Mouse (Mus musculus) heart, postnatal 14 days (tissue): ENCODE measurements around the gene Prune1. TPM values are rescaled to one million over a fixed set of nuclear protein-coding genes. Genes with fewer than 3 reads are reported as not detected.
A peak's percentile ranks its signal among the peaks of the same experiment; 100 is the strongest.

Source experiments
- DNase-seq, 2 experiments: peaks; one replicate each; pipeline ENCODE4 v3.0.0; 2021 to 2022
- intact Hi-C: fragments of 180-260 bp; cut with DNase I; formaldehyde crosslinking; loops from one replicate; pipeline ENCODE4 v1.15.1; 2025
- long read RNA-seq, 2 experiments: library from polyadenylated mRNA; stranded (forward); transcript quantifications; one replicate each; pipeline ENCODE4 v2.0.0; 2021
- total RNA-seq, 2 experiments: library from RNA; stranded (reverse); gene quantifications; 2 replicates each; pipeline ENCODE4 v1.2.3; 2021

The Prune1 gene
- total RNA-seq, result 10 to 100 TPM; 19.8 to 20.4 TPM
- long read RNA-seq, experiment 1, transcript Prune1-201 (8 exons, 3,140 nt), result major isoform, 21 of 23 reads
- long read RNA-seq, experiment 1, partial matches to known transcripts, result 2 of 23 reads
- long read RNA-seq, experiment 1, other reads (novel, unspliced or antisense), result 0 of 23 reads
- long read RNA-seq, experiment 2, transcript Prune1-201 (8 exons, 3,140 nt), result major isoform, 19 of 24 reads
- long read RNA-seq, experiment 2, partial matches to known transcripts, result 3 of 24 reads
- long read RNA-seq, experiment 2, other reads (novel, unspliced or antisense), result 2 of 24 reads

- intact Hi-C loops, result loop anchor here (2.0 kb wide), 1 partner anchor 33 kb away; the partner anchor contains the start of gene Cers2
- peak; percentile 98 to 99 for DNase-seq
Measured at GRCm38 (mm10) chr3:95281216-95282126, at the start of gene Prune1, which contains the start of gene Mindy1. Gene Prune1 (minus strand): TSS chr3:95282076. Gene Mindy1 (plus strand): TSS chr3:95281345.

- intact Hi-C loops, result no loop called here
- no peak for DNase-seq
Measured at GRCm38 (mm10) chr3:95331528-95331927, 49.7 kb upstream of the Prune1 start.

DNA sequence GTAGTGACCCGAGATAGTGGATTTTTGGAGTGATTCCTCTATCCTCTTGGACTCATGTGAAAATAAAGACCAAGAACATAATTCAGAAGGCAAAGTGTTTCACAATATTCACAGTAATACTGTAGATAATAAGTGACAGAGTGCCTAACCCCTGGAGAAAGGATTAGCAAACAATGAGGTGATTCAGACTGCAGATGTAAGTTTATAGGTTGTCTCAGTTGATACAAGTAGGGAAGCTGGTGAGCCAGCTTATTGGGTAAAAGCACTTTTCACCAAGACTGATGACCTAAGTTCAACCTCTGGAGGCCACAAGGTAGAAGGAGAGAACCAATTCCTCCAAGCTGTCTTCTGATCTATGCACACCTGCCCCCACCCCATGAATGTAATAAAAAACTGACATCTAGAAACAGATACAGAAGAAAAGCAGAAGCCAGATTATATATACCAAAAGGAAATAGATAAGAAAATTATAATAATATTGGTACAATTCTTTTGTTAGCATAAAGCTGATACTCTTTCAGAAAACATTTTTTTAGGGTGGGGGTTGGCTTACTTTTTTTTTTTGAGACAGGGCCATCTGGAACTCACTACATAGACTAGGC lies 47.0 kb upstream of the Prune1 start:
- no peak for DNase-seq
- intact Hi-C loops, result no loop called here

DNA sequence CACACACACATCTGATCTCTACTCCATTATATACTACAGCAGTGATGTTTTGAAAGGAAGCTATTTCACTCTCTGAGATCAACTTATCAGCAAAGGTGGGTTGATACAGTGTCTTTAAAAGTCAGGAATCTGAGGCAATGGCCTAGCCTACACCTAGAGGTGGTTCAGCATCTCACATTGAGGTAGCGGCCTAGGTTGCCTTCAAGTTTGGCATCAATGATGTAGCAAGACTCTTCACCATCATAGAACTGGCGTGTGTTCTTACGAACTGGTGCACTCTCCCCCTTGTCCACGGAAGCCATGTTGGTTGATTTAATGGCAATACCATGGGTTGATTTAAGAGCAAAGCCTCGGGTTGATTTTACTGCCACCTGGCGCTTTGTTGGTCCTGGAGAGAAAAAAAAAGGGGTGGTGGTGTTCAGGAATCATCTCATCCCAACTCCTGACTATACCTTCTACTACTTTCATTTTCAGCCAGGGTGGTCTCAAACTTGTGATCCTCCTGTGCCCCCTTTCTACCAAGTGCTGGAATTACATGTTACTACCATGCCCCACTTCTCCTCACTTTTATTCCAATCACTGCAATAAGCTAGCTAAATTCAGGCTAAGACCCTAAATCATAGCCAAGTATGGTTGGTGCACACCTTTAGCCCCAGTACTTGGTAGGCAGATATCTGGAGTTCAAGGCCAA lies 42.7 kb upstream of the Prune1 start:
- intact Hi-C loops, result no loop called here
- DNase-seq, result no peak

GRCm38 (mm10) chr3:95323429-95323828 lies 41.6 kb upstream of the Prune1 start:
- intact Hi-C loops, result no loop called here
- no peak for DNase-seq

- intact Hi-C loops, result no loop called here
- no peak for DNase-seq
Measured at GRCm38 (mm10) chr3:95319701-95320625, 38.1 kb upstream of the Prune1 start.

GRCm38 (mm10) chr3:95319110-95319509 lies 37.2 kb upstream of the Prune1 start:
- no peak for DNase-seq
- intact Hi-C loops, result no loop called here

DNA sequence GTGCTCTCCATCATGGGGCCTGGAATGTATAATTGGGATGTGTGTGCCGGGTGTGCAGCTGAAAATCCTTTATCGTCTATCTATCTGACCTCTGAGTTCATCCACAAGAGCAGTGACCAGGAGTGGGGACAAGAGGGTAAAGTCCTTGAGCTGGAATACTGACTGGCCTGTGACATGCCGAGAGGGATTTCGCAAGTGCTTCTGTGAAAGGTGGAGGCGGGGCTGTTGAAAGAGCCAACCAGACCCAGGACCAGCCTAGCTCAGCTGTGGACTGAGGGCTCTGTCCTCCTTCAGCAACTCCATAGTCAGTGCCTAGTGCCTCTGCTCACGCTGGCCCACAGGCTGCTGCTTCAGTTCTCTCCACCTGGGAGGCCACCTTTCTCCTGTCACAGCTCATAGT lies 36.7 kb upstream of the Prune1 start:
- DNase-seq, result peak; percentile 39 to 57
- intact Hi-C loops, result no loop called here

DNA sequence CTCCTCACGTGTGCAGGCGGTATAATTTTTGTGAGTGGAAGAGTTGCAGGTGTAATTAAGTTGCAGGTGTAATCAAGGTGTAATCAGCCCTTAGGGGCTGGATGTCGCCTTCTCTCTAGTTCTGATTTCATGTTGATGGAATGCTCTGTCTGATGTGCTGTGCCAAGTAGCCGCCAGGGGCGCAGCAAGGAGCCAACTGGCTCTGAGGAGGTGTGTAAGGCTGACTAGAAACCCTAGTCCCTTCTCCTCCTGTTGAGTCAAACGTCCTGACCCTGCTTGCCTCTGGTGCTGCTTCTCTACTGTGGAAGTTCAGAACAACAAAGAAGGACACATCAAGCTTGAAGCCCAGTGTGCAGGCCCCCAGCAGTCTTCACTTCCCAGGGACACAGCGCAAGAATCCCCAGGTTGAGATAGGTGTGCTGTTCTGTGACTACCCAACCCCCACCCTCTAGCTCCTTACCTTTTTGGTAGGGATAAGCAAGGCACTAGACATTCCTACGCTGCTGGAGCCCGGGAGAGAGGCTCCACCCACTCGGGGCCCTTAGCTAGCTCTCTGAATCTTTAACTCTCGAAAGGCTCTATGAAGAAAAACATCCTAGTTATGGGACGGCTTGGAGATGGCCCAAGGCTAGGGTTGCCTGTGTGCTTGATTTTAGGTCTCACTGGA lies 35.7 kb upstream of the Prune1 start:
- intact Hi-C loops, result no loop called here
- peak; percentile 53 to 62 for DNase-seq

DNA sequence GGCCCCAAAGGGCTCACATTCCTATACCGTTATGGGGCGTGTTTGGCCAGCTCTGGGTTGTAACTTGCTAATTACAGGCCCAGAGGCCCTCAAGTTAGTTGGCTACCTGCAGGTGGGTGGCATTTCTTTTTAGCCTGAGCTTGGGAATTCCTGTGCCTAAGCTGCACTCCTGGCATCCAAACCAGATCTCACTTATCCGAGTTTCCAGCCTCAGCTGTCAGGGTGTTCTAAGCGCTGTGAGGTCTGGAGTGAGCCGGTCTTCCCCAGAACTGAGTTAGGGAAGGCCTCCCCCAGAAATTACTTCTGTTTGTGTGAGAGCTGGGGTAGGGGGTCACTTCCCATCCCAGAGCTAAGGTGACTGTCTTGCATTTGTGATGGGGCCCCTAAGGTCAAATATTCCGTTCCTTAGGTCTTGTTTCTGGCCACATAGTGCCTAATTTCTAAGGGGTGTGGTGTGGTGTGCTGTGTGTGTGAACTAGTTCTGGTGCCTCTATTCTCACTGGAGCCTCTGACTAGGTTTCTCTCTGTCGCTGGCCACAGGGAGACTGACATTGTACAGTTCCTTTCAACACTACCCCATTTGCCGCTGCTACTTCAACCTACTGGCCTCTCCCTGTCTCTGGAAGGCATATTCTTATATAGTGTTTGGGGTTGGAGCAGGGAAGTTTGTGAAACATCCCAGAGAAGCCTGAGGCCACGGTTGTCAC lies 34.1 kb upstream of the Prune1 start:
- DNase-seq, result no peak
- intact Hi-C loops, result loop anchor here (2.0 kb wide), 1 partner anchor 33 kb away; the partner anchor contains the start of gene Prune1

GRCm38 (mm10) chr3:95315094-95315843 lies 33.4 kb upstream of the Prune1 start:
- intact Hi-C loops, result loop anchor here (2.0 kb wide), 1 partner anchor 32 kb away; the partner anchor contains the start of gene Prune1

DNA sequence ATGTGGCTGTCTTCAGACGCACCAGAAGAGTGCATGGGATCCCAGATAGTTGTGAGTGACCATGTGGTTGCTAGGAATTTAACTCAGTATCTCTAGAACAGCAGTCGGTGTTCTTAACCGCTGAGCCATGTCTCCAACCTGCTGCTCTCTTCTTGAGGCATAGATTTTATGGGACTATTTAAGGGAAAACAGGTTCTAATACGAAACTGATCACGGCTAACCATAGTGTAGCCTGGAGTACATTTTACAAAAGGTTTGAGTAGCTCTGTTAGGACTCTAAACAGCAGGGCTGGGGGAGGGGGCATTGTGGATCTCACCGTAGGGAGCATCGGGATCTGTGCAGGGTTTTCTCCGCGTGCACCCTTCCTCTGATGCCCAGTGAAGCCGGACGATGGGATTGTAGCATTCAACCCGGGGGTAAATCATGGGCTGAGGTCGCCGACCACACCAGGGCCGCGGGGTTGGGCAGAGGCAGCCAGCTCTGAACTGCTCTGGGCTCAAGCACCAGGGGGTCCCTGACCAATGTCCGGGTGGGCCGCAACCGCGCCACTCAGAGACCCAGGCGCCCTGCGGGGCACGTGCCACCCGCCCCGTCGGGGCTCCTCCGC lies 32.7 kb upstream of the Prune1 start, which contains the start of gene Cers2:
TSS of gene Cers2 (plus strand) at position 306 of the 608 bp plus-strand sequence.
- intact Hi-C loops, result loop anchor here (2.0 to 5.0 kb wide), 2 partner anchors 32 to 78 kb away; partner anchors contain the start of gene Prune1
- DNase-seq, result no peak

More at GRCm38 (mm10) chr3:95315094-95315843, 33.4 kb upstream of the Prune1 start:
- DNase-seq, result peak; percentile 95 to 96

DNA sequence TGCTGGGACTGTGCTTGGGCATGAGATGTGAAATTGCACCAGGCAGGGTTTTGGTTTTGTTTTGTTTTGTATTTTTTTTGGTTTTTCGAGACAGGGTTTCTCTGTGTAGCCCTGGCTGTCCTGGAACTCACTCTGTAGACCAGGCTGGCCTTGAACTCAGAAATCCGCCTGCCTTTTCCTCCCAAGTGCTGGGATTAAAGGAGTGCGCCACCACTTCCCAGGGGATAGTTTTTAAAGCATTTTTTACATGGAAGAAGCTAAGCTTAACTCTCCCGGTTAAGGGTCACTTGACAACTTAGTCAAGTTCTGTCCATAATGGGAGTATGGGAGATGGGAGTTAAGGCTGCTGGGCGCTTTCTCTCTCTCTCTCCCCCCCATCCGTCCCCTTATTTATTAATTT lies 32.2 kb upstream of the Prune1 start:
- no peak for DNase-seq
- intact Hi-C loops, result loop anchor here (2.0 to 5.0 kb wide), 2 partner anchors 31 to 78 kb away; partner anchors contain the start of gene Prune1

DNA sequence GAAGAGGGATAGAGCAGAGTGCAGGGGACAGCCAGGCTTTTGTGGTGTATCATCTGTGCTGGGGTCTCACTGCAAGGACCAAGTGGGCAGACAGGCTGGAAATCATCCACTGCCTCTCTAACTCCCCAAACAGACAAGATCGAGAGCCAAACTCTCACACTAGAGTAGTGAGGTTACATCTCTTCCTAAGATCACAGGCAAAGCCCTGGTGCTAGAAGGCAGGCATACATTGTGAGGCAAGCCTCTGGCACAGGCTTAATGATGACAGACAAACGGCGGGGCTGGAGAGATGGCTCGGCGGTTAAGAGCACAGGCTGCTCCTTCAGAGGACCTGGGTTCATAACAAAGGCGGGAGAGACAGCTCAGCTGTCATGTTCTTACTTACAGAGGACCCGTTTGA lies 31.6 kb upstream of the Prune1 start:
- intact Hi-C loops, result loop anchor here (5.0 kb wide), 1 partner anchor 79 kb away; no protein-coding TSS in a partner anchor

GRCm38 (mm10) chr3:95312623-95313022 lies 30.7 kb upstream of the Prune1 start:
- no peak for DNase-seq
- intact Hi-C loops, result loop anchor here (5.0 kb wide), 1 partner anchor 80 kb away; no protein-coding TSS in a partner anchor

More for the DNA sequence above, 31.6 kb upstream of the Prune1 start:
- no peak for DNase-seq
